Mouse (Mus musculus): Measurements from ENCODE around the gene Cox5b.
A peak's percentile ranks its signal among the peaks of the same experiment; 100 is the strongest.

The Cox5b gene

DNA sequence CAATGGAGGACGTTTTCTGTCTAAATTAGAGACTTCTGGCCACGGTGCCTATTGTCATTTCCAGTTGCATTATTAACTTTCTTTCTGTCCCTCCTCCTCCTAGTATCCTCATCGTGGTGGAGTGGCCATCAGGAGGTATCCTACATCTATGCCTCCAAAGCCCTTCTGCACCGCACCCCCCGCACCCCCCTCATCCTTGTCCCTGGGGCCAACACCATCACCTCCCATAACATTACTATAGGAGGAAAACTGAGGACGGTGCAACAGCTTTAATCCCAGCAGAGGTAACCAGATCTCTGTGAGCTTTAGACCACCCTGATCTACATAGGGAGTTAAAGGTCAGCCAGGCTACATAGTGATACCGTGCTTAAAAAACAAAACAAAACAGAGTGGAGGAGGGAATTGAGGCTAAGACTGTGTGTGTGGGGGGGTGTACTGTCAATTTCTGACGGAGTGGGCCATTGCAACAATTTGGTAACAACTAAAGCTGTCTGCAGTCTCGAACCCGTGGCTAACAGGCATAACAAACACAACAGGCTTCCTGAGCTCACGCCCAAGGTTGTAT, 496 bp upstream of the Cox5b start:
- DNase-seq, result no peak

DNA sequence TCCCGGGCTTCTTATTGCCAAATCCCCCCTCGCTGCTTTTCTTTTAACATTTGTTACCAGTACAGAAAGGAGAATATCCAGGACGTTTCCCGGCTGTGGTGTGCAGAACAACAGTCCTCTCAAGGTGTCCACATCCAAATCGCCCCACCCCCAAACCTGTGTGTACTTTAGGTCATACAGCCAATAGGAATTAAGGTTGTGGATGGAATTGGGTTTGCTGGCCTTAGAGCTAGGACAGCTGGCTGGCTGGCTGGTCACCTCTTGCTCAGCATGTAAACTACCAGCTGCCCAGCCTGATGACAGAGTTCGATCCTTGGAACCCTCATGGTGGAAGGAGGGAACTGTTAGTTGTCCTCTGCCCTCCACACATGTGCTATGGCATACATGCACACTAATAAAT, 3.6 kb downstream of the Cox5b start:
- DNase-seq, result no peak

DNA sequence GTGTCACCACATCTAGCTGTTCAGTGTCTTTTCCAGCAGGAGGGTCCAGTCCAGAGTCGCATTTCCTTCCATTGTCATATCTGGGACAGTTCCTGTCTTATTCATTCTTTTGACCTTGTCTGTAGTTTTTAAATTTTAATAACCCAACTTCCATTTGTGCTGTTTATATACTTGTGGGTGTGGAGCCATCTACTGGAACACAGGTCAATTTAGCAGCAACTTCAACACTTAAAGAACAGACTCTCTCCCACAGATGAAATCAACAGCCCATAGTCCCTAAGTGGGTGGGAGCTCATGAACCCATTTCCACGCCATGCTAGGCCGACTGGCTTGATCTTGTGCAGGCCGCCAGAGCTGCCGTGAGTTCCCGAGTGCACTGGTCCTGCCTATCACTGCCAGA, 5.2 kb downstream of the Cox5b start:
- DNase-seq, result no peak

DNA sequence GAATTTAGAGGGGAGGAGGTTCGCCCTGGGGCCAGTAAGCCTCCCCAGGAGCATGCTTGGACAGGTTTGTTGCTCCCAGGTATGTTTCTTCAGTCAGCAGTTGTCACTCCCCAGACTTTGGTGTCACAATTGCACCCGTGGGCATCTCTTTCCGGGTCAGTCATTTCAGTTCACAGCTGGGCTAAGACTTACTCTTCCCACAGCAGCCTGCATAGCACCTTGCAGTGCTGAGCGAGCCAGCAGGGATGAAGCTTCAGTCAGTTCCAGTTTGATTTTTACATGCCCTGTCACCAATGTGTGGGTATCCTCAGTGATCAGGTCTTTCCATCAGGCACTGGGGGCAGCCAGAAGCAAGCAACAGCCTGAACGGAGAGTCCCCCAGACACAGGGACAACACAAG, 5.8 kb downstream of the Cox5b start:
- DNase-seq, result no peak

DNA sequence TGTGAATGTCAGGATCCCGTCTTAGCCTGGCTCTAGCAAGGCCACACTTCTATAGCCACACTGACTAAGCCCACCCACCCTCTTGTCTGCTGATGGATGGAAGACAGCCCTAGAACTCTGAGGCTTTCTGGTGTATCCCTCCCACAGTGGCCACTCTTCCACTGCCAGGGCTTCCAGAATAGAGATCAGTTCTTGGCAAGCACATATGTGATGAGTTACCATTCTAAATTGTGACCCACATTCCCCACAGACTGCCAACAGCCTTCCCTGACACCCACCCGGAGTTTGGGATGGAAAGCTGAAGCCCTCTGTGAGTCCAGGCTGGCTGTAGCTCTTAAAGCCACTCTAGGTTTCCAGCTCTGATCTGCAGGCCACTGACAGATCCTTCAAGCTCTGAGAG, 15.9 kb downstream of the Cox5b start:
- DNase-seq, result no peak

DNA sequence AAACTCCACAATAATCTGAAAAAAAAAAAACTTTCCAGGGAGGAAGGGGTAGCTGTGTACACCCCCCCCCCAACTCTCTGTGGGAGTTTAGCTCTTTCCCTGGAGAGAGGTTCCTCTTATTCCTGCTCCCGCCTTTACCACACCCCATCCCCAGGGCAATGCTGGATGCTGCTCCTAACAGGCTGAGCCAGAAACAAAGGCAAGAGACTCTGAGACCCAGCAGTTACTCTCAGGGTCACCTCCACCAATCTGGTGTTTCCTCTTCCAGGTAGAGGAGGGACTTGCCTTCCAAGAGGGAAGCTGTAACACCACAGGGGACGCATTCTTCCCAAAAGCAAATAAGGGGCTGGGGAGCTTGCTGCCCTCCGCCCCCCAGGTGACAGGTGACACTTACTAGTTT, 16.5 kb downstream of the Cox5b start:
- no peak for DNase-seq

DNA sequence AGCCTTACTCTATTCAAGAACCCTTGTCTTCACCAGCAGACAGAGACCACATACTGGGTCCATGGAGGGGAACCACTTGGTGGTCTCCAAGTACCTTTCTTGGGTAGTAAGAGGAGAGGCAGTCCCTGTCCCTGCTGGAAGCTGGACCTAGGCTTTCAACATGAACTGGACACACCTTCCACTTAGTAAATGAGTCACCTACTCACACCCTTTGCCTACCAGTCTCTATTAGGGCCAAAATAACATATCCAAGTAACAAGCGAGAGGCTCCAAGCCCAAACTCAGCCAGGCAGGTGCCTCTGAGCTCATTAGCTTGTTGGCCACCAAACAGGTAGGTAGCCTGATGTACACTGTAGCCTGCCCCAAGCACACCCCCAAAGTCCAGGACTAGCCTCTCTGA, 17.4 kb downstream of the Cox5b start:
- DNase-seq, result no peak

DNA sequence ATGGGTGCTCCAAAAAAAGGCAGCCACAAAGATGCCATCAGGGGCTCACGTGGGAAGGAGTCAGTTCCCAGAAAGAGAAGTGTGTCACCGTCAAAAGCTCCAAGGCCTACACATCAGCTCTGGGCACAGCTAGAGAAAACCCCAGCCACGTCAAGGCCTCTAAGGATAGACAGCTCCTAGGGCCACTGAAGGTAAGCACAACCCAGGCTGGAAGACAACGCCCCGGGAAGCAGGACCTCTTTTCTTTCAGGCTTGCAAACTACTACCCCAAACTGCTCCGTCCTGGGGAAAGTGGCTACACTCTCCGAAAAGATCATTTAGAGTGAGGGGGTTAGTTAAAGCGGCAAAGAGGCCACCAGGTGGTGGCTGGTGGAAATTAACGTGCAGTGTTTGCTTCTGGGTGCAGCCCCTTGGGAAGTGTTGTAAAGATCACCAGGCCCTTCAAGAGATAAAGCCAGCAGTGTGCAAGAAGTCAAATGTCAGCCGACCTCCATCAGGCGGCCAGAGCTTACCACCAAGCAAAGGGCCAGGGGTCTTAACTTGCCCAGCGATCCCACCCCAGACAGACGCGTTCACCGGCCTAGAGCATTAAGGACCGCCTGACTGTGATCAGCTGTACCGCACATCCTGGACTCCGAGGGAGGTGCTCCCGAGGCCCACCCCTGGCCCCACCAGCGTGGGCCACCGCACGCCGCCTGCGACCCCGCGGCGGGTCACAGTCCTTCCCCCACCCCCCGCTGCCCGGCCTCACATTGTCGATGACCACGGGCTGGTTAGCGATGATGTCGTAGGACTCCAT, 18.0 kb downstream of the Cox5b start:
- peak; percentile 56 to 59 for DNase-seq

DNA sequence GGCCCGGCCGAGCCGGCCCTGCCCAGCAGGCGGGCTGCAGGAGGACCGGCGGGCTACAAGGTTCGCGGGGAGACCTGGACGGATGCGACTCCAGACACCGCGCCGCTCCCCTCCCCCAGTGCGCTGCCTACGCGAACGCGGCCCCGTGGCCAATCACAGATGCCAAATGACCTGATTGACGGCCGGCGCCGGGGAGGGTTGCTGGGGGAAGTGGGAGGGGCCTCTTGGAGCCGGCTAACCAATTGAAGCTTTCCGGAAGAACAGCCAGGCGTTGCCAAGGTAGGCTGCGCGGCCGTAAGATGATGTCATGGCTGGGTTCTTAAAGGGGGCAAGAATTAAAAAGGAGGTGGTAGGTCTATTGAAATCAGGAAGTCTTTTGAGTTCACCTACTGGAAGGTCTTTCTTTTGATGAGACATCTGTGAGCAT, 18.6 kb downstream of the Cox5b start, which contains the start of gene 4933424G06Rik:
TSS of gene 4933424G06Rik (plus strand) at position 296 of the 427 bp plus-strand sequence.
- DNase-seq, result peak; percentile 98 to 99

DNA sequence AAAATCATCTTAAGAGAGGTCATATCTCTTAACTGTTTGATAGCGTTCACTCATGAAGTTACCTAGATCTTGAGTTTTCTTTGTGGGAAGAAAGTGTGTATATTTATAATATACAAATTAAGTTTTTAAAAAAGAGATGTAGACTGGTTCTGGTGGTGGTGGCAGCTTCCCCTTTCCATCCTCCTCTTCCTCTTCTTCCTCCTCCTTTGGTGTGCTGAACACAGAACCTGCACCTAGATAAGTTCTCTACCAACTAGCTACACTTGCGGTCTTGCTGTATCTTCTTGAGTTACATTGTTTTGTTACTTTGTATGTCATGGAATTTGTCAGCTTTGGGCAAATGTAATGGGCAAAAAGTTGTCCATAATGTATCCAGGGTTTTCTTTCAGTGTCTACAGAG, 19.9 kb downstream of the Cox5b start:
- no peak for DNase-seq

DNA sequence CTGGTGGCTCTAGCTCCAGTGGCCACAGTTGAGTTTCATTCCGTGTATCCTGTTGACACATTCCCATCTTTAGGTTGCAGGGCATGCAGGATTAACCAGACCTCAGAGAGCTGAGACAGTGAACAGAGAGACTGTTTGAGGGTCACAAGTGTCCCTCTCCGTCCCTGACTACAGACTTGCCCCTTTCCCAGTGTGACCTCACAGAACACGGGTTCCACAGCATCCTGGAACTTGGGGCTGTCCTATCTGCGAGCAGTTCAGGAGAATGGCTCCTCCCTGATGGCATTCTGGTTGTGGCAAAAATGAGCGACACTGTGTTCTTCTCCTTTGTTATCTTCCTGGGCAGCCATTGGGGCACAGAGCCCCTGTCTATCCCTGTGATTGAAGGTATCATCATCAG, 23.1 kb downstream of the Cox5b start, which contains the start of gene Actr1b:
TSS of gene Actr1b (minus strand) at position 112 of the 400 bp plus-strand sequence.
- DNase-seq, result no peak

DNA sequence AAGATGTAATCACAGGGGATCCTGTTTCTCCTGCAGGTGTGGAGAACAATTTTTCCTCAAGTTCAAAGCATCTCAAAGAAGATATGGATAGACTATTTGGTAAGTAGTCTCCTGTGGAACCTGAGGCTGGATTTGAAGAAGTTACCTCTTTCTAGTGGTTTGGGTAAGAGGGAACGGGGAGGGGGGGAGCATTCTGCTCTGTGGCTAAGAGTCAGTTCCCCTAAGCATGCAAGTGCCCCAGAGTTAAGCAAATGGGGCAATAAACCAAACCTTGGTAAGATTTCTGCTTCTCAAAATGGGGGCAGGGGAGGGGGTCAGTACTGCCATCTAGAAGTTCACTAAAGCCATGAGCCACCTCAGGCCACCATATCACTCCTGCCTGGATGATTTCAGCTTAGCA, 27.5 kb downstream of the Cox5b start:
- DNase-seq, result no peak

DNA sequence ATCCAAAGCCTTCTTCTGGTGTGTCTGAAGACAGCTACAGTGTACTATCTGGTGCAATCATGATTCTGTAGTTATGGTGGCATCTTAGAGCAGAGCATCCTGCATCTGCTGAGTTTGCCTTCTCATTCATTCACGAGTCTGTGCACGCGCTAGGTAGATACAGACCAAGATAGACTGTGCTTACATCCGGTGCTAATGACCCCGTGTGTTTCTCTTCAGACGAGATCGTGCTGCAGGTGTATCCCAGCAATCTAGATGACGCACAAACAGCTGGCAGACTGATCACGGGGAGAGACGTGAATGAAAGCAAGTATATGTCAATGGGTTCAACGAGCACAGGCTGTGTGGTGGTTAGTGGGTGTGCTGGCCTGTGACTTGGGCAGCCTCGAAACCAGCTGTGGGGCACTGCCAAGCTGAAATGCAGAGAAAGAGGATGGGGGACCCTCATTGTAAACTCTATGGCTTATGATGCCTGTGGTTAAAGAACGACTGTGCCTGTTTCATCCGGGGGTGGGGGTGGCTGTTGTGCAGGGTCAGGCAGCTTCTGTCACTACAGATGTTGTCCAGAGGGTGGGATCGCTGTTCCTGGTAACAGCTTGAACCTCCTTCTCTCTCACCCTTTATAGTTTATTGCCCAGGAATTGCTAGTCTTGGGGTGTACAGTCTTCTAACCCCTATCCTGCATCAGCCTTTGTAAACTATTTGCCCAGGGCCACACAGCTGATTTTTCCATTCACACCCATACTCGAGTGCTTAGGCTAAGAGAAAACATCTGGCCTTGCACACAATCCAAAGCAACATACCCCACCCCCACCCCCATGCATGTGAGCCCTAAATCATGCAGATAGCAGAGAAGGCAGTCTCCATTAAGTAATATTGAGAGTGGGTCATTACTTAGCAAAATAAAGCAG, 32.2 kb downstream of the Cox5b start:
- peak in 1 of 2 experiments; percentile 33 for DNase-seq

DNA sequence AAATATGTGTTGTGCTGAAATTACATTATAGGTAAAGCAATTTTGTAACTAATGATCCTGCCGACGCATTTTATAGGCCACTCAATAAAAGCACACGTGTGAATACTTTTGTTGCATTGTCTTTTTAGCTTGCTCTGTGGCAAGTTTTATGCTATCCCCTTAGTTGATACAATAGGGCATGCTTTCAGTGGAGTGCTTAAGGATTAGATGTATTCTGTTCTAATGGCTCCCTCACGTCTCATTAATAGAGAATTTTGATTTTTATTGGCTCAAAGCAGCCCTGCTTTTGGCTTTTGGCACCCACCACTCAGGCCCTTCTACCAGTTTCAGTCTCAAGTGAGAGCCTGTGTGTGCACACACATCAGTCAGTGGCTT, 32.8 kb downstream of the Cox5b start:
- DNase-seq, result no peak

DNA sequence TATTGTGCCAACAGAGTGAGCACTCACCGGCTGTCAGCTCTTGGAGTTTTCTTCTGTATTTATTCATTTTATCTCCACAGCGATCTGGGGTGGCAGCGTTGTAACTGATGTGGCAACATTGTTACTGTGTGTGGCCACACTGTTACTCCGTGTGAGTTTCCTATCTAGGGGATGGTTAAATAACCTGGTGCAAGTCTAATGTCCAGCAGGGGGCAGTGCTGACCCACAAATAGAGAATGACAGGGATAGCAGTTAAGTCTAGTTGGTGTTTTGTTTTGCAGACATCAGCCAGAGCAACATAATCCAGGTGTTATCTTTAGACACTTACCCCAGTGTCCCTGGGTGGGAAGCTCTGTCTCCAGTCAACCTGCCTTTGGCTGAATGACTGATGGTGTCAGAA, 46.1 kb downstream of the Cox5b start:
- peak; percentile 77 to 83 for DNase-seq

DNA sequence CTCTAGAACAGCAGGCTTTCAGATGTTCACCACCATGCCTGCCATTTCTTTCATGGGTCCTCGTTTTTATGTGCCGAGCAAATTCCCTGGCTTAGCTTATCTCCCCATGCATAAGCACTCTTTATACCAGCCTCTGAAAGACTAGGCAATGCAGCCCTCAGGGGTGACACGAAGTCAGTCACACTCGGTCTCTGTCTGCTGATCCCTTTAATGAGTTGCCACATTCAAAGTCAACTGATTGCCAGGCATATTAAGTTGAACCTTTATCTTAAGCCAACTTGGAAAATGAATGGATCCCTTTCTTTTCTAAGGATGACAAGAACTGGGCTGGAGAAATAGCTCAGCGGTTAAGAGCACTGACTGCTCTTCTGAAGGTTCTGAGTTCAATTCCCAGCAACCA, 48.0 kb downstream of the Cox5b start:
- no peak for DNase-seq

DNA sequence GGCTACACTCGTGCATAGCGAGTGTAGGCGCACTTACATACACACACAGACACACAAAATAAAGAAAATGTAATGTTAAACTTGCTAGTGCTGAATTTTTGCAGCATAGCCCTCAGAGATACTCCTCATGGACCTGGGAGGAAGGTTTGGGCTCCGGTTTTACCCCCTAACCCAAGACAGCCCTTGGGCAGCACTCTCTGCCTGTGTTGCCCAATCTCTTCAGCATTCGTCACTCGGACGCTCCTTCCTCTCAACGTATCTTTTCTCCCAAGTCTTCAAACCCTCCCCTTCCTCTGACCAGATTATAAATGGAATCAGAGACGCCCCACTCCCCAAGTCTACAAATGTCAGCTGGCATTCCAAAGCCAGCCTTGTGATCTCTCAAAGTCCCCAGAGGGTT, 51.8 kb downstream of the Cox5b start:
- DNase-seq, result no peak

Measured in thymus, postnatal 36 days (tissue).